Mouse (Mus musculus) midbrain, embryonic 13.5 days (tissue): ENCODE data around the gene Bcl7b. TPM values are rescaled to one million over a fixed set of nuclear protein-coding genes. Genes with fewer than 3 reads are reported as not detected.
"Not testable (repeated sequence)": the region's sequence is repeated elsewhere in the genome, so short reads cannot be mapped to it uniquely, and the experiment has no call there.

ENCODE experiments used
- ATAC-seq: fragments of 200-750 bp; cut with Nextera tagmentation; 2 replicates; pipeline ENCODE4 v1.8.0; 2017; ENCODE audit warnings: mild to moderate bottlenecking, moderate TSS enrichment, moderate library complexity
- H3K27ac ChIP-seq: fragments of 300-500 bp; sonication (generic); 2 replicates; pipeline ENCODE4 v1.5.1; 2015; ENCODE audit warnings: inconsistent platforms, mild to moderate bottlenecking, moderate library complexity
- H3K27me3 ChIP-seq: fragments of 300-500 bp; sonication (generic); 2 replicates; pipeline ENCODE4 v1.6.1; 2015; ENCODE audit warnings: mild to moderate bottlenecking, inconsistent platforms
- H3K36me3 ChIP-seq: fragments of 300-500 bp; sonication (generic); 2 replicates; pipeline ENCODE4 v1.6.1; 2015; ENCODE audit warnings: mild to moderate bottlenecking, inconsistent platforms
- H3K4me1 ChIP-seq: fragments of 300-500 bp; sonication (generic); replicated peaks from 2 replicates; pipeline ENCODE4 v1.6.1; 2015; ENCODE audit warnings: inconsistent platforms
- H3K4me2 ChIP-seq: fragments of 300-500 bp; sonication (generic); replicated peaks from 2 replicates; pipeline ENCODE4 v1.6.1; 2015; ENCODE audit warnings: moderate library complexity, mild to moderate bottlenecking, inconsistent platforms
- H3K4me3 ChIP-seq: fragments of 300-500 bp; sonication (generic); replicated peaks from 2 replicates; pipeline ENCODE4 v1.5.1; 2015; ENCODE audit warnings: mild to moderate bottlenecking, inconsistent platforms
- H3K9ac ChIP-seq: fragments of 300-500 bp; sonication (generic); replicated peaks from 2 replicates; pipeline ENCODE4 v1.6.1; 2015; ENCODE audit warnings: mild to moderate bottlenecking, inconsistent platforms
- H3K9me3 ChIP-seq: fragments of 300-500 bp; sonication (generic); 2 replicates; pipeline ENCODE4 v1.6.1; 2016; ENCODE audit warnings: mild to moderate bottlenecking, inconsistent platforms
- WGBS: fragments of 180-500 bp; shearing (Covaris S2); methylation state at CpG from one replicate; pipeline ENCODE4 v1.1.7; 2015; 5-methylcytosine and 5-hydroxymethylcytosine counted together
- microRNA-seq: library from miRNA; unstranded; fragments of <30 nt; microRNA quantifications from one replicate; pipeline ENCODE4, GENCODE M21; 2016
- polyA plus RNA-seq: library from polyadenylated mRNA; unstranded; fragments of >200 nt; fragmentation: Nextera tagmentation; extraction: Ambion mirVana; gene quantifications from 2 replicates; pipeline ENCODE4 v1.2.1, GENCODE M21; 2015

Gene Bcl7b
- polyA plus RNA-seq, 1 experiment from 2014 or later: 51.2 TPM

GRCm38 (mm10) chr5:135225879-135226278 lies 57.8 kb downstream of the Bcl7b start:
- H3K4me2 ChIP-seq, H3K4me1 ChIP-seq, H3K9ac ChIP-seq, H3K27me3 ChIP-seq, H3K9me3 ChIP-seq, H3K27ac ChIP-seq, H3K4me3 ChIP-seq, ATAC-seq: not testable (repeated sequence)
- H3K36me3 ChIP-seq: peaks cover 87% of the 10 kb centered on the region
- WGBS: 90% methylated on average over 4 of the region's 4 CpGs

GRCm38 (mm10) chr5:135230186-135230585 lies 62.1 kb downstream of the Bcl7b start:
- no peak overlapping the region for H3K9ac ChIP-seq
- H3K4me1 ChIP-seq: no peaks in the 10 kb centered on the region
- H3K4me3 ChIP-seq: no peak overlapping the region
- H3K36me3 ChIP-seq: peaks cover 88% of the 10 kb centered on the region
- WGBS: 86% methylated on average over 4 of the region's 4 CpGs
- H3K27me3 ChIP-seq: no peaks in the 10 kb centered on the region
- H3K27ac ChIP-seq: no peak overlapping the region
- no peak for ATAC-seq
- H3K9me3 ChIP-seq: no peaks in the 10 kb centered on the region
- H3K4me2 ChIP-seq: no peak overlapping the region

Small RNA genes within 50 kb of the gene (microRNA-seq; reads per million reads assigned to microRNA genes)
- gene Gm25315: not detected

Other genes starting within 250 kb of the Bcl7b start
- 7.5 and 7.7 TPM in 2 replicates for gene Mettl27, start 235.9 kb upstream of the Bcl7b start, polyA plus RNA-seq
- gene Cldn4, start 221.3 kb upstream of the Bcl7b start, polyA plus RNA-seq: not detected in 2 replicates
- 1.7 and 1.8 TPM in 2 replicates for gene Cldn3, start 182.1 kb upstream of the Bcl7b start, polyA plus RNA-seq
- 50.7 and 51.2 TPM in 2 replicates for gene Abhd11, start 159.1 kb upstream of the Bcl7b start, polyA plus RNA-seq
- gene Stx1a, start 144.8 kb upstream of the Bcl7b start, polyA plus RNA-seq: 63.4 and 69.7 TPM in 2 replicates
- gene Dnajc30, start 104.1 kb upstream of the Bcl7b start, polyA plus RNA-seq: 40.4 and 41.3 TPM in 2 replicates
- gene Bud23, start 103.3 kb upstream of the Bcl7b start, polyA plus RNA-seq: 89.8 and 103 TPM in 2 replicates
- gene Vps37d, start 90.0 kb upstream of the Bcl7b start, polyA plus RNA-seq: 24.0 and 32.1 TPM in 2 replicates
- gene Mlxipl, start 78.4 kb upstream of the Bcl7b start, polyA plus RNA-seq: 1.2 and 1.6 TPM in 2 replicates
- gene Tbl2, start 18.6 kb upstream of the Bcl7b start, polyA plus RNA-seq: 13.7 and 14.3 TPM in 2 replicates
- 40.0 and 44.3 TPM in 2 replicates for gene Baz1b, start 19.0 kb downstream of the Bcl7b start, polyA plus RNA-seq
- gene Fzd9, start 82.9 kb downstream of the Bcl7b start, polyA plus RNA-seq: 11.3 and 12.2 TPM in 2 replicates
- gene Fkbp6, start 181.8 kb downstream of the Bcl7b start, polyA plus RNA-seq: 0.28 TPM in 1 of 2 replicates, not detected in the other
- 0.11 TPM in 1 of 2 replicates, not detected in the other for gene Trim50, start 185.0 kb downstream of the Bcl7b start, polyA plus RNA-seq
- 30.8 and 33.9 TPM in 2 replicates for gene Nsun5, start 201.7 kb downstream of the Bcl7b start, polyA plus RNA-seq
- 13.8 and 15.2 TPM in 2 replicates for gene Pom121, start 226.3 kb downstream of the Bcl7b start, polyA plus RNA-seq